Mouse (Mus musculus): ENCODE results near the gene Exoc3l. TPM values are rescaled to one million over a fixed set of nuclear protein-coding genes. Genes with fewer than 3 reads are reported as not detected.

Exoc3l gene
- polyA plus RNA-seq (2011; ENCODE audit: insufficient read depth, insufficient read length, low replicate concordance, missing spikeins): 5.7 and 10.4 TPM in 2 replicates

- 12% methylated on average over 11 of the region's 11 CpGs for WGBS
- H3K4me3 ChIP-seq (replicated peaks; ENCODE audit: control insufficient read depth, low read depth, low read length): no peak within 1 kb of the TSS
- TF ChIP-seq CTCF (IDR thresholded peaks at IDR 0.05; ENCODE audit: control insufficient read depth, insufficient read depth, low read length): no peak
- H3K27ac ChIP-seq (ENCODE audit: control insufficient read depth, insufficient read depth, low read depth, low read length, poor library complexity): no peak within 1 kb of the TSS
- peaks cover 4% of the 10 kb centered on the region for H3K4me1 ChIP-seq (ENCODE audit: control insufficient read depth, insufficient read depth, low read length)
These were observed at the start of gene Exoc3l for GRCm38 (mm10) chr8:105295895-105296573. TSS of gene Exoc3l (minus strand) at chr8:105296101.

- Histone ChIP-seq H3K27ac (ENCODE audit: control insufficient read depth, insufficient read depth, low read depth, low read length, poor library complexity) (peak overlapping the region; percentile 57), H3K4me1 (ENCODE audit: control insufficient read depth, insufficient read depth, low read length) (no peaks in the 10 kb centered on the region; the same call in 1 of the 2 replicates), H3K4me3 (replicated peaks; ENCODE audit: control insufficient read depth, low read depth, low read length) (no peak overlapping the region)
- WGBS: 31% methylated on average over 7 of the region's 7 CpGs
- no peak for TF ChIP-seq POLR2A (IDR thresholded peaks at IDR 0.05; ENCODE audit: borderline replicate concordance, control insufficient read depth, low read depth, low read length)
- no peak for TF ChIP-seq CTCF (IDR thresholded peaks at IDR 0.05; ENCODE audit: control insufficient read depth, insufficient read depth, low read length)
These were observed 49.4 kb upstream of the Exoc3l start for GRCm38 (mm10) chr8:105345061-105345975.

GRCm38 (mm10) chr8:105343791-105344574, 48.1 kb upstream of the Exoc3l start:
- Histone ChIP-seq H3K4me1 (ENCODE audit: control insufficient read depth, insufficient read depth, low read length) (no peaks in the 10 kb centered on the region; the same call in 1 of the 2 replicates), H3K27ac (ENCODE audit: control insufficient read depth, insufficient read depth, low read depth, low read length, poor library complexity) (no peak overlapping the region), H3K4me3 (replicated peaks; ENCODE audit: control insufficient read depth, low read depth, low read length) (no peak overlapping the region)
- TF ChIP-seq POLR2A (IDR thresholded peaks at IDR 0.05; ENCODE audit: borderline replicate concordance, control insufficient read depth, low read depth, low read length) (no peak), CTCF (IDR thresholded peaks at IDR 0.05; ENCODE audit: control insufficient read depth, insufficient read depth, low read length) (no peak)
- WGBS: 60% methylated on average over 8 of the region's 8 CpGs

GRCm38 (mm10) chr8:105342768-105343167, 46.9 kb upstream of the Exoc3l start:
- Histone ChIP-seq H3K4me1 (ENCODE audit: control insufficient read depth, insufficient read depth, low read length) (no peaks in the 10 kb centered on the region; the same call in 1 of the 2 replicates), H3K27ac (ENCODE audit: control insufficient read depth, insufficient read depth, low read depth, low read length, poor library complexity) (no peak overlapping the region), H3K4me3 (replicated peaks; ENCODE audit: control insufficient read depth, low read depth, low read length) (no peak overlapping the region)
- TF ChIP-seq POLR2A (IDR thresholded peaks at IDR 0.05; ENCODE audit: borderline replicate concordance, control insufficient read depth, low read depth, low read length) (no peak), CTCF (IDR thresholded peaks at IDR 0.05; ENCODE audit: control insufficient read depth, insufficient read depth, low read length) (no peak)
- WGBS: 74% methylated on average over 4 of the region's 4 CpGs

- Histone ChIP-seq H3K4me3 (replicated peaks; ENCODE audit: control insufficient read depth, low read depth, low read length) (no peak overlapping the region), H3K27ac (ENCODE audit: control insufficient read depth, insufficient read depth, low read depth, low read length, poor library complexity) (no peak overlapping the region), H3K4me1 (ENCODE audit: control insufficient read depth, insufficient read depth, low read length) (no peaks in the 10 kb centered on the region; the same call in 1 of the 2 replicates)
- no peak for TF ChIP-seq POLR2A (IDR thresholded peaks at IDR 0.05; ENCODE audit: borderline replicate concordance, control insufficient read depth, low read depth, low read length)
- TF ChIP-seq CTCF (IDR thresholded peaks at IDR 0.05; ENCODE audit: control insufficient read depth, insufficient read depth, low read length): no peak
- 80% methylated on average over 8 of the region's 8 CpGs for WGBS
These were observed 45.5 kb upstream of the Exoc3l start for GRCm38 (mm10) chr8:105341399-105341798.

GRCm38 (mm10) chr8:105339886-105340635, 44.2 kb upstream of the Exoc3l start:
- TF ChIP-seq POLR2A (IDR thresholded peaks at IDR 0.05; ENCODE audit: borderline replicate concordance, control insufficient read depth, low read depth, low read length): no peak
- no peak for TF ChIP-seq CTCF (IDR thresholded peaks at IDR 0.05; ENCODE audit: control insufficient read depth, insufficient read depth, low read length)
- Histone ChIP-seq H3K27ac (ENCODE audit: control insufficient read depth, insufficient read depth, low read depth, low read length, poor library complexity) (no peak overlapping the region), H3K4me1 (ENCODE audit: control insufficient read depth, insufficient read depth, low read length) (no peaks in the 10 kb centered on the region; the same call in 1 of the 2 replicates), H3K4me3 (replicated peaks; ENCODE audit: control insufficient read depth, low read depth, low read length) (no peak overlapping the region)
- 36% methylated on average over 6 of the region's 6 CpGs for WGBS

GRCm38 (mm10) chr8:105338992-105339391, 43.1 kb upstream of the Exoc3l start:
- Histone ChIP-seq H3K27ac (ENCODE audit: control insufficient read depth, insufficient read depth, low read depth, low read length, poor library complexity) (peak overlapping the region; percentile 9; the same call in 1 of the 2 replicates), H3K4me3 (replicated peaks; ENCODE audit: control insufficient read depth, low read depth, low read length) (no peak overlapping the region), H3K4me1 (ENCODE audit: control insufficient read depth, insufficient read depth, low read length) (no peaks in the 10 kb centered on the region; the same call in 1 of the 2 replicates)
- 5% methylated on average over 4 of the region's 4 CpGs for WGBS
- TF ChIP-seq POLR2A (IDR thresholded peaks at IDR 0.05; ENCODE audit: borderline replicate concordance, control insufficient read depth, low read depth, low read length): no peak
- no peak for TF ChIP-seq CTCF (IDR thresholded peaks at IDR 0.05; ENCODE audit: control insufficient read depth, insufficient read depth, low read length)

Measured in bone marrow, adult 2 months (tissue).